Mouse (Mus musculus) liver, postnatal 0 days (tissue): ENCODE results near the gene Stac2. TPM values are rescaled to one million over a fixed set of nuclear protein-coding genes. Genes with fewer than 3 reads are reported as not detected.

ENCODE experiments used
- ATAC-seq: fragments of 200-750 bp; cut with Nextera tagmentation; 2 replicates; pipeline ENCODE4 v1.8.0; 2017; ENCODE audit warnings: mild to moderate bottlenecking, moderate library complexity
- DNase-seq: peaks from one replicate; pipeline ENCODE4 v3.0.0-alpha.2; 2016
- H3K27ac ChIP-seq: fragments of 300-500 bp; sonication (generic); 2 replicates; pipeline ENCODE4 v1.5.1; 2014; ENCODE audit warnings: antibody characterized with exemption, moderate library complexity, mild to moderate bottlenecking, low read depth
- H3K27me3 ChIP-seq: fragments of 300-500 bp; sonication (generic); 2 replicates; pipeline ENCODE4 v1.6.1; 2014; ENCODE audit warnings: low read length, control low read depth, mixed read lengths; ENCODE audit not compliant: insufficient read depth
- H3K36me3 ChIP-seq: fragments of 300-500 bp; sonication (generic); replicated peaks from 2 replicates; pipeline ENCODE4 v1.6.1; 2014; ENCODE audit warnings: mild to moderate bottlenecking, control low read depth, low read length, moderate library complexity, mixed read lengths; ENCODE audit not compliant: insufficient read depth
- H3K4me1 ChIP-seq: fragments of 300-500 bp; sonication (generic); 2 replicates; pipeline ENCODE4 v1.6.1; 2014; ENCODE audit warnings: antibody characterized with exemption, mild to moderate bottlenecking, control low read depth; ENCODE audit not compliant: insufficient read depth
- H3K4me2 ChIP-seq: fragments of 300-500 bp; sonication (generic); 2 replicates; pipeline ENCODE4 v1.6.1; 2014; ENCODE audit warnings: low read depth, mild to moderate bottlenecking, low read length, moderate library complexity, mixed read lengths
- H3K4me3 ChIP-seq: fragments of 300-500 bp; sonication (generic); 2 replicates; pipeline ENCODE4 v1.5.1; 2014; ENCODE audit warnings: low read depth, low read length
- H3K9ac ChIP-seq: fragments of 300-500 bp; sonication (generic); replicated peaks from 2 replicates; pipeline ENCODE4 v1.6.1; 2014; ENCODE audit warnings: mild to moderate bottlenecking, moderate library complexity
- H3K9me3 ChIP-seq: fragments of 300-500 bp; sonication (generic); 2 replicates; pipeline ENCODE4 v1.6.1; 2016; ENCODE audit warnings: mild to moderate bottlenecking, control low read depth, low read length, mixed read lengths
- CTCF ChIP-seq: sonication (generic); IDR thresholded peaks from 2 replicates; pipeline ENCODE4 v1.5.1; 2016; ENCODE audit warnings: antibody characterized with exemption, low read depth
- EP300 ChIP-seq: IDR thresholded peaks from 2 replicates; pipeline ENCODE4 v1.6.1; 2016; ENCODE audit warnings: antibody characterized with exemption, low read depth, mild to moderate bottlenecking
- WGBS: fragments of 180-500 bp; shearing (Covaris S2); extraction: QIAGEN DNeasy Blood & Tissue Kit; methylation state at CpG from one replicate; pipeline ENCODE4 v1.1.7; 2014; ENCODE audit not compliant: insufficient replicate concordance; 5-methylcytosine and 5-hydroxymethylcytosine counted together
- polyA plus RNA-seq: library from polyadenylated mRNA; unstranded; fragments of >200 nt; fragmentation: Nextera tagmentation; extraction: Ambion mirVana; gene quantifications from 2 replicates; pipeline ENCODE4 v1.2.1, GENCODE M21; 2015

Stac2 gene
- polyA plus RNA-seq, 1 experiment from 2014 or later, result 0.07 TPM

DNA sequence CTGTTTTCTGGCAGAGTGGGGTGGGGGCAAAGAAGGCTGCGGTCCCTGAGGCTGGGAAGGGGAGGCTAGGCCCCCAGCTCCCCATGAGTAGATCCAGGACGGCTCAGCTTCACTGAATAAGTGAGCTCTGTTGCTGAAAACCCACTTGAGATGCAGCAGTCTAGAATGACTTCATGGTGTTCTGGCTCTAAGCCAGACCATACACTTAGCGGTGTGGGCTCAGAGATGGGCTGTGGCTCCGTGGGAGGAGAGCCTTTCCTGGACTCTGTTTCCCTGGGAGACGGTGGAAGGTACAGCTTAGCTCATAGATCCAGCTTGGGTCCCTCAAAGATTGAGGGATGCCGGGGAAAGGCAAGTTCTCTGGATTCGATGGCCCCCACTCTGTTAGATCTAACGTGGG is 49.1 kb downstream of the Stac2 start:
- Histone ChIP-seq H3K4me2 (no peak overlapping the region), H3K4me3 (no peak overlapping the region), H3K9ac (no peak overlapping the region), H3K9me3 (no peaks in the 10 kb centered on the region), H3K4me1 (peaks cover 14% of the 10 kb centered on the region), H3K27me3 (0 out of 2 replicates have a peak, but pooled peaks cover 8% of the 10 kb centered on the region), H3K27ac (no peak overlapping the region), H3K36me3 (no peaks in the 10 kb centered on the region)
- TF ChIP-seq CTCF (no peak), EP300 (no peak)
- DNase-seq (no peak), ATAC-seq (no peak)
- 72% methylated on average over 8 of the region's 8 CpGs for WGBS

GRCm38 (mm10) chr11:98003171-98003671 is 50.0 kb downstream of the Stac2 start:
- Histone ChIP-seq H3K4me1 (peaks cover 15% of the 10 kb centered on the region), H3K9me3 (no peaks in the 10 kb centered on the region), H3K27me3 (0 out of 2 replicates have a peak, but pooled peaks cover 8% of the 10 kb centered on the region), H3K4me2 (peak overlapping the region; percentile 64), H3K36me3 (no peaks in the 10 kb centered on the region), H3K9ac (0 out of 2 replicates have a peak overlapping the region, but pooled peaks have one; percentile 46), H3K4me3 (peak overlapping the region; percentile 37), H3K27ac (peak overlapping the region; percentile 0; the same call in 1 of the 2 replicates)
- 36% methylated on average over 17 of the region's 17 CpGs for WGBS
- peak; percentile 30 for ATAC-seq
- no peak for TF ChIP-seq CTCF
- TF ChIP-seq EP300, result no peak
- no peak for DNase-seq

- 11% methylated on average over 12 of the region's 12 CpGs for WGBS
- peak overlapping the region; percentile 37 for H3K4me3 ChIP-seq
- no peak for ATAC-seq
- peak overlapping the region; percentile 64 for H3K4me2 ChIP-seq
- H3K9ac ChIP-seq, result 0 out of 2 replicates have a peak overlapping the region, but pooled peaks have one; percentile 46
- H3K9me3 ChIP-seq, result no peaks in the 10 kb centered on the region
- TF ChIP-seq CTCF (peak; percentile 89), EP300 (no peak)
- H3K36me3 ChIP-seq, result no peaks in the 10 kb centered on the region
- 0 out of 2 replicates have a peak, but pooled peaks cover 8% of the 10 kb centered on the region for H3K27me3 ChIP-seq
- DNase-seq, result peak; percentile 89
- H3K27ac ChIP-seq, result peak overlapping the region; percentile 71; the same call in 1 of the 2 replicates
- peaks cover 21% of the 10 kb centered on the region for H3K4me1 ChIP-seq
Measured at GRCm38 (mm10) chr11:98002627-98003026, 50.6 kb downstream of the Stac2 start.

DNA sequence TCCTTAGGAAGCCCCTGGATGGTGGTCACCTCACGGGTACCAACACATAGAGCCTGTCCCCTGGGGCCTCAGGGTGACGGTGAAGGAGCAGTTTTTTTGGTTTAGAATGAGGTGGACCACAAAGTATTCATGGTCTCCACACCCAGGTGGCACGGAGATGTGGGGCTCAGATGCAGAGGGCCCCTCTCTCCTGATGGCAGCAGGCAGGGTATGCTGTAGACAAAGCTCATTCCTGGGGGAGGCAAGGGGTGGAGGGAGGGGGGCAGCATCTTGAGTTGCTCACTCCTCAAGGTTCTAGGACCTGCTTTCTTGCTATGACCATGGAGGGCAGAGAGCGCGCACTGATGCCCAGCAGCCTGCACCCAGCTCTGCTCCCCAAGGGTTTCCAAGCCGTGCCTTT is 51.3 kb downstream of the Stac2 start:
- Histone ChIP-seq H3K4me2 (peak overlapping the region; percentile 64), H3K4me3 (no peak overlapping the region), H3K27me3 (0 out of 2 replicates have a peak, but pooled peaks cover 8% of the 10 kb centered on the region), H3K9me3 (no peaks in the 10 kb centered on the region), H3K9ac (no peak overlapping the region), H3K27ac (peak overlapping the region; percentile 71), H3K4me1 (peaks cover 21% of the 10 kb centered on the region), H3K36me3 (no peaks in the 10 kb centered on the region)
- TF ChIP-seq CTCF (no peak), EP300 (no peak)
- DNase-seq, result no peak
- 57% methylated on average over 6 of the region's 6 CpGs for WGBS
- no peak for ATAC-seq

- ATAC-seq (no peak), DNase-seq (no peak)
- peak overlapping the region; percentile 71 for H3K27ac ChIP-seq
- H3K4me3 ChIP-seq, result no peak overlapping the region
- H3K27me3 ChIP-seq, result 0 out of 2 replicates have a peak, but pooled peaks cover 8% of the 10 kb centered on the region
- 37% methylated on average over 11 of the region's 11 CpGs for WGBS
- H3K9me3 ChIP-seq, result no peaks in the 10 kb centered on the region
- TF ChIP-seq CTCF, result no peak
- TF ChIP-seq EP300, result no peak
- H3K9ac ChIP-seq, result no peak overlapping the region
- 0 out of 2 replicates have a peak overlapping the region, but pooled peaks have one; percentile 64 for H3K4me2 ChIP-seq
- H3K36me3 ChIP-seq, result no peaks in the 10 kb centered on the region
- peaks cover 25% of the 10 kb centered on the region for H3K4me1 ChIP-seq
Measured at GRCm38 (mm10) chr11:98001351-98001824, 51.9 kb downstream of the Stac2 start.

DNA sequence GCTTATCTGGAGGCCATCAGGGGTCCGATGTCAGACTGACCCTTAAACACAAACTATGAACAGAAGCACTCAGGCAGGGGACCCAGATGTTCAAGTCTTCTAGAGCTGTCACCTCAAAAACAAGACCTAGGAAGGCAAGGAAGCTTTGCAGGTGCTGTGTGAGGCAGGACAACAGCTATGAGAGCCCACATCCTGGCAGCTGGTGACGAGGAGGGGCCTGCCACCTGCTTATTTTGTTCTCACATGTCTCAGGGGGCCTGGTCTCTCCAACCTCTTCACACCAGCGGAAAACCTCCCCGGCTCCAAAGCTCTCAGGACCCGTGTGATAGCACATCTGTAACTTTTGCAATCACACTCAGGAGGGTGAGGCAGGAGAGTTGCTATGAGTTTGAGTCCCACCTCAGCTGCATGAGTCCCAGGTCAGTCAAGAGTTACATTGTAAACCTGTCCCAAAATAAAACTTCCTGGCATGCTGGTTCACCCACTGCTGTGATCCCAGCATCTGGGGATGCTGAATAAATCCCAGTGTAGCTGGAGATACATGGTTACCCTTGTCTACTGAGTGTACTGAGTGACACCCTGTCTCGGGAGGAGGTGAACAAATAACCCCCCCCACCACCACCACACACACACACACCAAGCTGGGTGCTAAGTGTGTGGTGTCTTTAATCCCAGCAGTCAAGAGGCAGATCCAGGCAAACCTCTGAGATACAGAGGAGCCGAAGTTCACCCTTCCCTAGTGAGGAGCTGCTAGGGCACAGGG is 52.7 kb downstream of the Stac2 start:
- no peak overlapping the region for H3K4me3 ChIP-seq
- peaks cover 29% of the 10 kb centered on the region for H3K4me1 ChIP-seq
- peaks cover 10% of the 10 kb centered on the region; the same call in 1 of the 2 replicates for H3K27me3 ChIP-seq
- peak overlapping the region; percentile 9; the same call in 1 of the 2 replicates for H3K9ac ChIP-seq
- no peaks in the 10 kb centered on the region for H3K9me3 ChIP-seq
- H3K27ac ChIP-seq, result peak overlapping the region; percentile 87
- H3K4me2 ChIP-seq, result no peak overlapping the region
- DNase-seq (peak; percentile 59), ATAC-seq (0 out of 2 replicates have a peak, but pooled peaks have one; percentile 8)
- 30% methylated on average over 7 of the region's 7 CpGs for WGBS
- TF ChIP-seq EP300 (0 out of 2 replicates have a peak, but pooled peaks have one; percentile 14), CTCF (no peak)
- no peaks in the 10 kb centered on the region for H3K36me3 ChIP-seq
